Mouse (Mus musculus) E14TG2a.4 (cell line): ENCODE results near the gene 1700022I11Rik.

Experiments used
- CTCF ChIP-seq: conservative IDR thresholded peaks from 2 replicates; pipeline ENCODE4 v1.5.1; 2014; ENCODE audit warnings: low read length
- NANOG ChIP-seq: IDR thresholded peaks from 2 replicates; pipeline ENCODE4 v1.6.1; 2014; ENCODE audit warnings: borderline replicate concordance, low read length, mixed read lengths
- POU5F1 ChIP-seq: IDR thresholded peaks from 2 replicates; pipeline ENCODE4 v1.6.1; 2014; ENCODE audit warnings: low read length, borderline replicate concordance

DNA sequence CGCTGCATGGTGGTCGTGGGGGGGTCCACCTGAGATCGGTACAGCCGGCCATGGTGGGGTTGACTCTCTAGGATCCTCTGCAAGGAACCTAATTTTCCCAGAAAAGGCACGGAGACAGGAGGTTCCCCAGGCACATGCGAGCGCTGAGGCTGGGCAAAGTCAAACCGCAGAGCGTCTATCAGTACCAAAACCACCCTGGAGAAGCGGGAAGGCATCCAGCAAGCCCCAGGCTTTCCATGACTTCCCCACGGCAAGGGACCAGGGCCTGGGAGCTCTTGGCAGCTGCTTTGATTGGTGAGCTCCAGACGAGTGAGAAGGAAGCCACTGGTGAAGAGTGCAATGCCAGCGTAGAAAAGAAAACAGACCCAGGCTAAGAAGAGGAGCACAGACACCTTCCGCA, 55.3 kb downstream of the 1700022I11Rik start:
- TF ChIP-seq CTCF (no peak), NANOG (no peak), POU5F1 (no peak)
